Mouse (Mus musculus) cerebellum, postnatal 36 days (tissue): ENCODE data around the gene Arf3.
"Not testable (repeated sequence)": the region's sequence is repeated elsewhere in the genome, so short reads cannot be mapped to it uniquely, and the experiment has no call there.

ENCODE experiments used
- DNase-seq, 2 experiments: peaks; one replicate each; pipeline ENCODE4 v3.0.0; 2021 to 2022; ENCODE audit warnings: mixed read lengths in 2 of 2

The Arf3 gene

DNA sequence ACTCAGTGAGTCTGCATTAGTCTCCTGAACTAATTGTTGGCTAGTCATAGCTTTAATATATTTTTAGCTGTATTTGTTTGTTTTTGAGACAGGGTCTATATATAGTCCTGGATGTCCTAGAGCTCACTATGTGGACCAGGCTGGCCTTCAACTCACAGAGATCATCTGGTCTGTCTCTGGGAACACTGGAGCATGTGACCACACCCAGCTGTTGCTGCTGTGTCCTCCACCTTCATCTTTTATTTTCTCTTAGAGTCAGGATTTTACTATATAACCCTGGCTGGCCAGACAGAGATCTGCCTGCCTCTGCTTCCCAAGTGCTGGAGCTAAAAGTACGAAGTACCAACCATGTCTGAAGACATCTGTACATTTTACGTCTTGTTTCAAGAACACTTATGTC, 13.9 kb downstream of the Arf3 start:
- no peak for DNase-seq

DNA sequence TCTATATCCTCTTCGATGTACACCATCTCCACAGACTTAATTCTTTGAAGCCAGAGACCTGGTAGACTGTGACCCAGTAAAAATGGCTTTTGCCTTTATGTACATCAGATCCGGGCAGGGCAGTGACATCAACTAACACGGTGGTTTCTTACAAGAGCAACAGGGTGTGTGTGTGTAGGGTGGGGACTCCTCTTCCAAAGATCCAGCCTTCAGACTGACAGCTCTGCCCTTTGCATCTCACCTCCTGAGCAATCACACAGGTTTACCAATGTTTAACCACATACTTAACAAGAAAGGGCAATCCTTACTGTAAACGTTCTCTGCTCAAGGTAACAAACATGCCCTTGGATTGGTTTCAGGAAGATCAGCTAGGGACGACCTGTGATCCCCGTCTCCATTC, 15.7 kb downstream of the Arf3 start:
- DNase-seq = no peak

DNA sequence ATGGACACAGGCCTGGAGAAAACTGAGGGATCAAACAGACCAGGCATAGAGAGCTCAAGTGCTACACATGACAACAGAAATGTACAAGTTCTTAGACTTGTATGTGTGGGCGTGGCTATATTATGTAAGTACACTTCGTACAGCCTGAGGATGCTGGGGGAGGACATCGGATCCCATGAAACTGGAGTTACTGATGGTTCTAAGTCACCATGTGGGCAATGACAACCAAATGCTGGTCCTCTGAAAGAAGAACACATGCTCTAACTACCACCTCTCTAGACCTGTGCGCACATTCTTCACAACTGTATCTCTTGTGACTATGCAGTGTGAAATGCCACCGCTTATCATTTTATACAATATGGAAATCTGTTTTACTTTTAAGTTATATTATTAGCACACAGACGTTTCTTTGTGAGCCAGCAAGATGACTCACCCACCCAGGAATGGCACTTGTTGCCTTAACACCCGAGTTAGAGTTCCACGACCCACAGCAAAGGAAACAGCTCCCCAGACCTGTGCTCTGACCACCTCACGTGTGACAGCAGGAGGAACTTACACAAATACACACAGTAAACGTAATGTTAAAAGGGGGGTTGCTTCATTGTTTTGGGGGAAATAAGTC, 16.6 kb downstream of the Arf3 start:
- DNase-seq = no peak

- DNase-seq = not testable (repeated sequence)
Observed at GRCm38 (mm10) chr15:98743863-98744262, 19.2 kb downstream of the Arf3 start.

DNA sequence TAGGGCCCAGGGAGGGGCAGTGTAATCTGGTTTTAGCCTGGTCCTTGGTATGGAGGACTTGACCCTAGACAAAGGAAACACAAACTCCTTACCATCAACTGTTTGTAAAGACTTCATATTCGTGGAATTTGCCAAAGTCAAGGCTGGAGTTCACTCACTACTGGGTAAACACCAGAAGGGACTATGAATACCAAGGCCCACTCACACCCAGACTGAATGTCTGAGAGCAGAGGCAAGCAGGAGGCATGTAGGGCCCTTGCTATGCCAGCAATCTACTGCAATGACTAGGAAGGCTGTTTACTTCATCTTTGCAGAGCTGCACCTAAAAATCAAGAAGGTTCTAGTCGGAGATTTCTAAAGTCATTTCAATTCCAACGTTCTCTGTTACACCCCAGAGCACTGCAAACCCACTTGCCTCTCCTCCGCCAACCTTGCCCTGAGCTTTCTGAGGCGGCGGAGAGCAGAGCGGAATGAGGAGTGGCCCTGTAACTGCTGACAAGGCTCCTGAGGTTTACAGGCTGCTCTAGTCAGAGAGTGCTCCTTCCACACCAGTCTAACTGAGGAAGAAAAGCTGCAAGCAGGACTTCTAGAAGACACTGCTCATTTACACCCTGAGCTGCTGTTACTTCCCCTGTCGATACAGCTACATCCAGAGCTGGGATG, 20.1 kb downstream of the Arf3 start:
- no peak for DNase-seq

DNA sequence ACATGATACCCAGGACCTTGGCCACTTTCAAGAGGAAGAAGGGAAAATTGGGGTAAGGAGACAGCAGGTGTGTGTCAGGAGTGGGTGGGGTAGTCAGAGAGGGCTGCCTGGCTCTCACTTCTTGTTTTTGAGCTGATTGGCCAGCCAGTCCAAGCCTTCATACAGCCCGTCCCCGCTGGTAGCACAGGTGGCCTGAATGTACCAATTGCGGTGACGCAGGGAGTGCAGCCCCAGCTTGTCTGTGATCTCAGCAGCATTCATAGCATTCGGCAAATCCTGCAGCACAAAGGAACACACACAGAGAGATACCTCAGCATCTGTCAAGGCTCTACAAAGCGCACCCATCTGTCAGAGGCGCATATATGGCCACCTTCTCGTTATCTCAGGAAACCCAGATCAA, 22.8 kb downstream of the Arf3 start:
- no peak for DNase-seq

GRCm38 (mm10) chr15:98738796-98739195, 24.2 kb downstream of the Arf3 start:
- no peak for DNase-seq

DNA sequence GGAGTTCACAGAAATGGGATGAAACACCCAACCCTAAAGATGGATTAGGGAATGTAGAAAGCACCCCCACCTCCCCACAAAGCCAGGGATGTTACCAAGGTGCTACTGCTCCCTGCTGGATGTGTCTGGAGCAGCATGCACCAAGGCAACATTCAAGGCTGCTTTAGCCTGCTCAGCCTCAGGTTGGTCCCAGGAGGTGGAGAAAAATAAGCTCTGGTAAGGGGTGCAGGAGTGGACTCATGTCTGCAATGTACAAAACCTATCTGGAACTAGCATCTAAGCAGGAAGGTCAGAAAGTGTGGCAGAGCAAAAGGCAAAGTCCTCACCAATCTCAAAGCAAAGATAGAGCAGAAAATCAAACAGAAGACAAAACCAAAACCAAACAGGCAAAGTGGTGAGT, 25.1 kb downstream of the Arf3 start:
- DNase-seq = peak; percentile 28 to 39

DNA sequence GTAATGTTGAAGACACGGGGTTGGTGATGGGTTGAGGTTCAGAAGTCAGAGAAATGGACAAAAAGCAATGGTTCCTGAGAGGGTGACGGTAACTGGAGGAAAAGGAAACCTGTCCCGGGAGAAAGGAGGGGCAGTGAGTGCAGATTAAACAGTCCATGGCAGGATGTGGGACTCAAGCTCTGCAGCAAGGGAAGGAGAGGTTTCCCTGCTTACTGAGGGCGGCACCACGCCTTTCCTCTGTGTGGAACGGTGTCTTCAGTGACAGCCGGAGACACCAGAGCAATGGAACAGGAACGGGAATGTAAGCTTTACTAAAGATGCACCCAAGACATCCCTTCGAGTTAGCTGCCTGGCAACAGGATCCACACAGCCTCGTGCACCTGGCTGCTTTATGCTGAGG, 26.5 kb downstream of the Arf3 start:
- DNase-seq = no peak

DNA sequence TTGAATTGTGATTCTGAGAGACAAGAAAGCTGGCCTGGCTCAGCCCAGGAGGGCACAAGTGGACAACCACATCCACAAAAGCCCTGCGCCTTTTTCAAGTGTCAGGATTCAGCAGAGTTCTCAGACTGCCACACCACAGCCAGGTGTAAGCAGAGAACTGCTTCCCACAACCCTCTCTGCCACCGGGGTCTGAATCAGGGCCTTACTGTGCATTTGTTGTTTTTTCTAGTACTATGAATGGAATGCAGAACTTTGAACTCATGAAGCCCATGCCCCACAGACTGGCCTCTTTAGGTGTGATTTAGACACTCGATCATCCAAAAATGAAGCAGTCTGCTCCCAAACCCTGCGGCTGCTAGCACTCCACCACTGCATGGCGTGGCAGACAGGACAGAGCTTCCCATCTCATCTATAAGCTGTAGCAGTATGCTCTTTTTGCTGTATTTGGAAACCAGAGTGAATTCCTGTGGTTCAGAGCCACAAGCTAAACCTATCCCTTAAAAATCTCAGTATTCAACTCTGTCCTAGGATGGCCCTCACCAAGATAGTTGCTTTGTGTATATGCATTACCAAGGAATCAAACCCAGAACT, 28.9 kb downstream of the Arf3 start:
- DNase-seq = no peak

- no peak for DNase-seq
Observed at GRCm38 (mm10) chr15:98733370-98733769, 29.6 kb downstream of the Arf3 start.

DNA sequence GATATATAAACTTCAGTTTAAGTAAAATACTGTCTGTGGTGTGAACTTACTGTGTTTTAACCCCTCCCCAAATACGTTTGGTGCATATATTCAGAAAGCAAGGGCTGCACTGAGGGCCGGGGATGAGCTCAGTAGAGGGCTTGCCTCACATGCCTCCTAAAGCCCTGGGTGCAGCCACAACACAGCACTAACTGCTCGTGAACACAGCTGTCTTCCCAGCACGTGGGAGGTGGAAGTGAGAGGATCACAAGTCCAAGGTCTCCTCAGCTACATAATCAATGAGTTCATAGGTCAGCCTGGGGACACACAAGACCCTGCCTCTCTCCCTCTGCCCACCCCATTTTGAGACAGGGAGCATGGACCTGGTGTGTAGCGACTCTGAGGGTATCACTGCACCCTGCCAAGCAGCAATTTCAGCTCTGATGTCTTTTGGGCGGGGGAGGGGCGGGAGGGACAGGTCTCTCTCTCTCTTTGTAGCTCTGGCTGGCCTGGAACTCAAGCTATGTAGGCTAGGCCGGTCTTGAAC, 30.9 kb downstream of the Arf3 start:
- DNase-seq = no peak

GRCm38 (mm10) chr15:98730790-98731189, 32.2 kb downstream of the Arf3 start:
- no peak for DNase-seq

GRCm38 (mm10) chr15:98729791-98730545, 33.0 kb downstream of the Arf3 start:
- no peak for DNase-seq

GRCm38 (mm10) chr15:98728366-98728765, 34.6 kb downstream of the Arf3 start:
- DNase-seq = no peak

DNA sequence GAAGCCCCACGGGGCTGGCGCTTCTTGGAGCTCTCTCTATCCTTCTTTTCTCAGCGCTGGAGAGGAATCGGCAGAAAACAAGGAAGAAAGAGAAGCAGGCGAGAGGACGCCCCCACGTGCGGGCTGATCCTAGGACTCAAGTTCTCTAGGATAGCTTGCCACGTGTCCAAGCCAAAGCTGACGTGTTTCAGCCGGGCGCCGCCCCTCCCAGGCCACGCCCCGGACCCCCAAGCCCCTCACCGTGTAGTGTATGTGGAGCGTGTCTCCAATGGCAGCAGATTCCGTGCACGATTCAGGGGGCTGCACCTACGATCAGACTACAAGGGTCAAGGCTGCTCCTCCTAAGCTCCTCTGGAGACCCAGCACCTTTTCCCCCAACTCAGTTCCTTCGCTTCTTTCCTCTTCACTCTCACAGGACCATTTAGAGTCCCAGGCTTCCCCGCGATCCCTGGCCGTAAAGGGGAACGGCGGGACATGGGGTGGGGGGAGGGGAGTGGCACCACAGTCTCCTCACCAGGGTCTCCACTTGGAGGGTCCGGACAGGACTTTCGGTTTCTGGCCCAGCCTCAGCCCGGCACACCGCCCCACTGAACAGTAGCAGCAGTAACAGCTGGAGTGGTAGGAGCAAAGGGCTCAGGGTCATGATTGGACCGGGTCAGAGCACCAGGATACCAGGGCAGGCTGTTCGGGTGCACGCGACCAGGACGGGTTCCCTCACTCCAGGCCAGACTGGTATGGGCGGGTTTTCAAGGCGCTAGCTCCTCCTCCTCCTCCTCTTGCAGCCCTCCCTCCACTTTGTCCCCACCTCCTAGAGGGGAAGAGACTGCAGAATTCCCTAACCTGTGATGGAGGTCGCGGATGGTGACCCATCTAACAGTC, 35.3 kb downstream of the Arf3 start, which contains the start of gene Fkbp11:
Gene Fkbp11, minus strand, starts transcription at position 756 of the 879 bp plus-strand sequence.
- DNase-seq = peak; percentile 33 to 36

GRCm38 (mm10) chr15:98726746-98727145, 36.3 kb downstream of the Arf3 start:
- no peak for DNase-seq

- no peak for DNase-seq
Observed at GRCm38 (mm10) chr15:98726079-98726478, 36.9 kb downstream of the Arf3 start.

GRCm38 (mm10) chr15:98724441-98724840, 38.6 kb downstream of the Arf3 start:
- DNase-seq = no peak

DNA sequence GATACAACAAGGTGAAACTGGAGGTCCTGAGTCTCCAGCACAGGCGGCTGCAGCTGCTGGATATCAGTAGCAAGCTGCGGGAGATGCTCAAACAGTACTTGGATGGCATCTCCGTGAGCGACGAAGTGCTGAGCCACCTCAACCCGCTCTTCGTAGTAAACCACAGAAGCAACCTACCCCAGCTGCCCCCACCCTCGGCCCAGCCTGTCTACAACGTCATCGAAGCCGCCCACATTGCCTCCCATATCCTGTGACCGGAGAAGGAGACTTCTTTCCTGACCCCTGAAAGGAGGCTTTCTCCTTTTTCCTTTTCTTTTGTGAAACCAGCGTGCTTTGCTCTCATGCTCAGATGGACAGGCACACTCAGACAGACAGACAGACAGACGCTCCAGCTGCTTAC, 40.2 kb downstream of the Arf3 start:
- DNase-seq = no peak

- no peak for DNase-seq
Observed at GRCm38 (mm10) chr15:98722191-98722590, 40.8 kb downstream of the Arf3 start.

DNA sequence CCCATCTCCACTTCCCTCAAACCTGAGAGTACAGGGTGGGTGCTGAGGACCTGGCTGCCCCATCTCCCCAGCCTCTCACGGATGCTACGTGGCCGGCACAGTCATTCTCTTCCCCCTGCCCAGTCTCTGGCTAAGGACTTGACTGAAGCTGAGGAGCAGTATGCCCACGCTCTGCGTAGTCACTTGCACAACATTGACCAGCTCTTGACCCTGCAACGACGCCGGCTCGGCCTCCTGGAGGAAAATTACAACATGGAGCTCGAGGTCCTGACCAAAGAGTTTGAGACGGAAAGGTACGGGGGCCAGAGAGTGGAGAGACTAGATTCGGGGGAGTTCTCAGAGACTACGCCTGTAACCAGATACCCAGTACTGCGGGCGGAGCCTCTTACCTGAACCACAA, 45.7 kb downstream of the Arf3 start:
- DNase-seq = no peak
